Mouse (Mus musculus) right cerebral cortex, postnatal 10 days (tissue): ENCODE measurements around the gene Rmi2.
"Not testable (repeated sequence)": the region's sequence is repeated elsewhere in the genome, so short reads cannot be mapped to it uniquely, and the experiment has no call there.

Experiments
- DNase-seq, 2 experiments: peaks; one replicate each; pipeline ENCODE4 v3.0.0; 2021; ENCODE audit warnings: low spot score in 2 of 2

Rmi2 gene

GRCm38 (mm10) chr16:10834911-10835587 lies at the start of gene Rmi2:
Gene Rmi2, plus strand, starts transcription at chr16:10835059.
- DNase-seq, result peak; percentile 92

DNA sequence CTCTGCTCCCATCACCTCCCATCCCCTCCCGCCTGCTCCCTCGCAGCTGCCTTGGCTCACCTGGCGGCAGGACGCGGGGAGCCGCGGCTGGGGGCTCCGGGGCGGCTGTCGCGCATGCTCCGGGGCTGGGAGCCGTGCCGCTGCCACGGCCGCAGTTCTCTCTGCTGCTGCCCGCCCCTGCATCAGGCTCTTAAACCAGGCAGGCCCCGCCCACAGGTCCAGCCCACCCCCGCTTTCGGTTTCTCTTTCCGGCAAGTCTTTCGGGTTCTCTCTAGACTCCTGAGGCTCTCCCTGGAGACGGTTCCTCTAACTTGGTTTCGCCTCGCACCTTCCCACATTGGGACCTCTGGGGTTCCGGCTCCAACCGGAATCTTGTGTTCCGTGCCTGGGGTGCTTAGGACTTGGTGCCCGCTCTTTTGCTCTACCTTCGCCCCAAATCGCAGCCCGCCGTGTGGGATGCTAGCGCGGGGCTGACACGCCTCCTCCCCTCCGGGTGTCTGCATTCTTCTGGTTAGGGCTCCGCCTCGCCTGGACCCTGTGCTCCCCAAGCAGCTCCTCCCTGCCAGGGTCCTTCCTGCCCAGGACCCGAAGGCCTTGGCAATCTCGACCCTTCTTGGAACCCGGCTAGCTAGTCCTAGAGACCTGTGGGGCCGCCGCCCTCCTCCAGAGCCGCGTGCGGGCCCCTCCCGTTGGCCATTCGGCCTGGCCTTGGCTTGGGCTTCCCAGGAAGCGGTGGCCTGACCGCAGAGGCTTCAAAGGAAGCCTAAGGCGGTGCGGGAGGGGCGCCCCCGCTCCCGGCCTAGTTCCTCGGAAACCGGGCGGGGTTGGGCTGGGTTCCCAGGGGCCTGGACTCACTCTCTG lies 49.3 kb upstream of the Rmi2 start, which contains the start of gene Socs1:
Gene Socs1 (minus strand): TSS at position 166 of the 861 bp plus-strand sequence.
- DNase-seq, result peak; percentile 89 to 90

- peak; percentile 87 to 89 for DNase-seq
Measured at GRCm38 (mm10) chr16:10786288-10786687, 48.6 kb upstream of the Rmi2 start.

GRCm38 (mm10) chr16:10786782-10787547 lies 47.9 kb upstream of the Rmi2 start:
- DNase-seq, result no peak

DNA sequence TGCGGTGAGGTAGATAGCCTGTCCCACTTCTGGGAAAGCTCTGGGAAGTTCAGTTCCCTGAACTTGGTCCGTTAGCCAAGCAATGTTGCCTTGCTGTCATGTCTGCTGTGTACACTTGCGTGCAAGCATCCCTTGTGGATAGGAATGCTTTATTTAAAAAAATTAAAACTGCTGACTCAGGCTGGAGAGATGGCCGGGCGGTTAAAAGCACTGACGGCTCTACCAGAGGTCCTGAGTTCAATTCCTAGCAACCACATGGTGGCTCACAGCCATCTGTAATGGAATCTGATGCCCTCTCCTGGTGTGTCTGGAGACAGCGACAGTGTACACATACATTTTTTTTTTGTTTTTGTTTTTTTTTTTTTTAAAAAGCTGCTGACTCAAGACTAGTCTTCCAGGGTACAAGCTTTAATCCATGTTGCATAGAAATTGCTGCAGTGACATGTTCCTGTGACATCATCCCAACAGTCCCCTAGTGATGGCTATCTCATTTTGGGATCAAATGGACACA lies 47.3 kb upstream of the Rmi2 start:
- no peak for DNase-seq

DNA sequence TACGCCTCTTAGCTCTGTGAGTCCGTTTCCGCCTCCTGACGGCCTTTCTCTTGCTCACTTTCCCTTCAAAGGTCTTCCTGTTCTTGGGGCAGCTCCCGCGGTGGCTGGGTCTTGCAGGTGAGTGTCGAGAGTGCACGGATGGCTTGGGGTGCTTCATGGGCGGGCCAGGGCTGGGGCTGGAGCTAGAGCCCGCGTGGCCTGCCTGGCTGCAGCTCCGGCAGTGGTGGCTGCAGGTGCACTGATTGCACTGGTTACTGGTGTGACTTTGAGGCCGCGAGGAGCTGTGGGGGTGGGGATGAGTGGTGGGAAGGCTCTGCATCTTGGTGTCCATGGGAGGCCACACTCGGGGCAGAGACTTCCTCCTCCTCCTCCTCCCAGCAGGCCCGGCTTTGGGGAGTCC lies 46.6 kb upstream of the Rmi2 start, which contains the start of gene Tnp2:
Gene Tnp2 (minus strand): TSS at position 390 of the 400 bp plus-strand sequence.
- no peak for DNase-seq

GRCm38 (mm10) chr16:10788866-10789265 lies 46.0 kb upstream of the Rmi2 start:
- no peak for DNase-seq

GRCm38 (mm10) chr16:10790702-10791101 lies 44.2 kb upstream of the Rmi2 start, which contains the start of gene Prm3:
Gene Prm3, minus strand, starts transcription at chr16:10790914.
- DNase-seq, result no peak

- no peak for DNase-seq
Measured at GRCm38 (mm10) chr16:10796034-10796433, 38.8 kb upstream of the Rmi2 start, which contains the start of gene Prm2. Gene Prm2, minus strand, starts transcription at chr16:10796134.

- DNase-seq, result not testable (repeated sequence)
Measured at GRCm38 (mm10) chr16:10802420-10802819, 32.4 kb upstream of the Rmi2 start.

- DNase-seq, result no peak
Measured at GRCm38 (mm10) chr16:10805789-10806527, 28.9 kb upstream of the Rmi2 start, which contains the start of gene Prm1. Gene Prm1, minus strand, starts transcription at chr16:10805839.

GRCm38 (mm10) chr16:10810376-10810775 lies 24.5 kb upstream of the Rmi2 start:
- DNase-seq, result no peak

DNA sequence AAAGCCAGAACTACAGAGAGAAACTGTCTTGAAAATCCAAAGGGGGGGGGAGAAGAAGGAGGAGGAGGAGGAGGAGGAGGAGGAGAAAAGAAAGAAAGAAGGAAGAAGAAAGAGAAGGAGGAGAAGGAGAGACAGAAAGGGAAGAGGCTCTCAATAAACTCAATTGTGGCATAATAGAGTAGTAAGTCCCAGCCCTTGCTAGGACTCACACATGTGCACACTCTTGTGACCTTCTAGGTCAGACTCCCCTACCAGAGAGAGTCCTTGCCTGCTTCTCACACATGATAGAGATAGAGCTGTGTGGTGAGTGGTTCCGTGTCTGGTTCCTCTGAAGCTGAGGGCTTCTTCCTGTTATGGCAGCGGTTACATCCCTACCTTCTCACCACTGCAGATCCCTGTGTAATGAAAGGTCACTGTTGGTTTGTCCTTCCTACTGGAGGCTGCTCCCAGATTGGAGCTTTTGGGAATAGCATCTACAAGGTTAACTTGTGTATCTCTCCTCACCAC lies 21.9 kb upstream of the Rmi2 start, which contains the start of gene Gm11172:
Gene Gm11172 (plus strand): TSS at position 51 of the 507 bp plus-strand sequence.
- no peak for DNase-seq

GRCm38 (mm10) chr16:10813726-10814125 lies 21.1 kb upstream of the Rmi2 start:
- no peak for DNase-seq

DNA sequence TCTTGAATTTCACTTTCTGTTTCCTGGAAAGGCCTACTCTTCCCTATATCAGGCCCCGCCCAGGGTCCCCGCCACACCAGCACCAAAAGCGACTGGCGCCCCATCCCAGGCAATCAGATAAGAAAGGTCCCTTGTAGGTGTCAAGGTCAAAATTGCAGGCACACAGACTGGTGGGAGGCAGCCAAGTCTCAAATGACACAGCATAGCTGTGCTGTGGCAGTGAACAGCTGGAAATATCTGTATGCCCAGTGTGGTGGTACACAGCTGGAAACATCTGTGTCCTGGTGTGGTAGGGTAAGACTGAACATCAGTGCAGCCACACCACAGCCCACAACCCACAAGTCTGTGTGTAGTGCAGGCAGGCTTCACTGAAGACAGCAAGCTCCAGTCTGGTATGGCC lies 20.0 kb upstream of the Rmi2 start:
- DNase-seq, result no peak

DNA sequence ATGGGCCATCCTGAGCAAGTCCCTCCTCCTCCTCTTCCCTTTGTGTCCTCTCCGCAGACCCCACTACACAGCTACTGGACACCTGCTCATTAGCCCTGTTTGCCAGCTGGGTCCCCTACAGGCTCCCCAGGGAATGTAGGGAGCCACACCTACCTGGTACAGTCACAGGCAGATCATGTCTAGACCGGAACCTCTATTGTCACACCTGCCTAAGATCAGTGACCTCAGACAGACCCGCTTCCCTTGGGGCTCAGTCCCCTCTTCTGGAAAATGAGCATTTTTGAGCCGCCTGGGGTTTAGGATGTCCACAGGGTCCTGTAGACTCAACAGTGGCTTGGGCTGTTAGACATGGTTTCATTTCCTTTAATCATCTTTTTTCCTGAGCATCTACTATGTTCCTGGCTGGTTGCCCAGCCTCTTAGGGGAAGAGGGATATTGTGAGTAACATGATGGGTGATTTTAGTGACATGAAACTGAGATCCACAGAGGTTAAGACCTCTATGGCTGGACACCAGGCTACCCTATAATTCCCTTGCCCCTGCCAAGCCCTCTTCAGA lies 16.2 kb upstream of the Rmi2 start:
- no peak for DNase-seq

GRCm38 (mm10) chr16:10819966-10820365 lies 14.9 kb upstream of the Rmi2 start:
- no peak for DNase-seq

GRCm38 (mm10) chr16:10821387-10821786 lies 13.5 kb upstream of the Rmi2 start:
- DNase-seq, result no peak

DNA sequence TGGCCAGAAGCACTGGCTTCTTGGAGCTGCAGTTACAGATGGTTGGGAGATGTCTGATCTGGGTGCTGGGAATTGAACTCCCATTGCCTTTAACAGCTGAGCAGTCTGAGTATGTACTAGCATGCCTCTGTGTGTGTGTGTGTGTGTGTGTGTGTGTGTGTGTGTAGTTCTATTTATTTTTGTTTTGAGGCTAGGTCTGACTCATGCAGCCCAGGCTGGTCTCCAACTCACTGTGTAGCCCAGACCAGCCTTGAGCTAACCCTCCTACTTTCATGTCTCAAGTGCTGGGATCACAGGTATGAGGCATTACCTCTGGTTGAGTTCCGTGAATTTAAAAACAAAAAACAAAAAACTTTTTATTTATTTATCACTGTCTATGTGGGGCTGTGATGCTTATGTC lies 10.3 kb upstream of the Rmi2 start:
- no peak for DNase-seq

GRCm38 (mm10) chr16:10825840-10826239 lies 9.0 kb upstream of the Rmi2 start:
- no peak for DNase-seq
